Mouse (Mus musculus) hindbrain, embryonic 14.5 days (tissue): ENCODE data around the gene Gm8871. TPM values are rescaled to one million over a fixed set of nuclear protein-coding genes. Genes with fewer than 3 reads are reported as not detected.
"Not testable (repeated sequence)": the region's sequence is repeated elsewhere in the genome, so short reads cannot be mapped to it uniquely, and the experiment has no call there.

Experiments used
- ATAC-seq: fragments of 200-750 bp; cut with Nextera tagmentation; 2 replicates; pipeline ENCODE4 v1.8.0; 2017; ENCODE audit warnings: moderate number of reproducible peaks, mild to moderate bottlenecking, moderate TSS enrichment, moderate library complexity; ENCODE audit not compliant: low FRiP score
- DNase-seq: peaks from one replicate; pipeline ENCODE4 v3.0.0-alpha.2; 2015; ENCODE audit warnings: low spot score
- H3K27ac ChIP-seq: fragments of 300-500 bp; sonication (generic); 2 replicates; pipeline ENCODE4 v1.5.1; 2014; ENCODE audit warnings: mild to moderate bottlenecking, moderate library complexity
- H3K27me3 ChIP-seq: fragments of 300-500 bp; sonication (generic); 2 replicates; pipeline ENCODE4 v1.6.1; 2014; ENCODE audit warnings: mild to moderate bottlenecking, low read length, mixed read lengths; ENCODE audit not compliant: control insufficient read depth, insufficient read depth
- H3K36me3 ChIP-seq: fragments of 300-500 bp; sonication (generic); replicated peaks from 2 replicates; pipeline ENCODE4 v1.6.1; 2014; ENCODE audit not compliant: control insufficient read depth, insufficient read depth
- H3K4me1 ChIP-seq: fragments of 300-500 bp; sonication (generic); replicated peaks from 2 replicates; pipeline ENCODE4 v1.6.1; 2014; ENCODE audit warnings: antibody characterized with exemption, low read length, mixed read lengths; ENCODE audit not compliant: control insufficient read depth, insufficient read depth
- H3K4me2 ChIP-seq: fragments of 300-500 bp; sonication (generic); replicated peaks from 2 replicates; pipeline ENCODE4 v1.6.1; 2014; ENCODE audit warnings: mild to moderate bottlenecking, moderate library complexity
- H3K4me3 ChIP-seq: fragments of 300-500 bp; sonication (generic); replicated peaks from 2 replicates; pipeline ENCODE4 v1.5.1; 2014; ENCODE audit warnings: mild to moderate bottlenecking, low read length
- H3K9ac ChIP-seq: fragments of 300-500 bp; sonication (generic); 2 replicates; pipeline ENCODE4 v1.6.1; 2014
- H3K9me3 ChIP-seq: fragments of 300-500 bp; sonication (generic); 2 replicates; pipeline ENCODE4 v1.6.1; 2016; ENCODE audit warnings: low read length; ENCODE audit not compliant: control insufficient read depth
- WGBS: fragments of 180-500 bp; shearing (Covaris S2); extraction: QIAGEN DNeasy Blood & Tissue Kit; methylation state at CpG from one replicate; pipeline ENCODE4 v1.1.7; 2014; 5-methylcytosine and 5-hydroxymethylcytosine counted together
- polyA plus RNA-seq: library from polyadenylated mRNA; unstranded; fragments of >200 nt; fragmentation: Nextera tagmentation; extraction: Ambion mirVana; gene quantifications from 2 replicates; pipeline ENCODE4 v1.2.1, GENCODE M21; 2014

Gene Gm8871
- polyA plus RNA-seq: not detected in 2 replicates

DNA sequence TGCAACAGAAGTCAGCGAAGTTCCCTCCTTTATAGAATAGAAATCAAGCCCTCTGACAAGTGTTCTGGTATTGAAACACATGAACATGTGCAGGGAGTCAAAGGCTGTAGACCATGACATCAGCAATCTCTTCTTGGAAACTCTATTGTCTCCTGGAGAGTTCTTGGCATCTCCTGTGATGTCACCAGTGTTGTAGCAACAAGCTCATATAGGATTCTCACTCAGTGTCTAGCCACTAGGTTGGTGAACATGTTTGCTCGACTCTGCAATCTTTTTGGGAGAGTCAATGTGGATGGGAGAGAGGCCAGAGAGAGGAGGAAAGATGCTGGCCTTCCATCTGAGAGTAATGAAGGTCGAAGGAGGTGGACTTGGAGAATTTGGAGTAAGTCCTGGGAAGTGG, at the start of gene Gm8871, which contains the start of gene Gm8857:
TSS of gene Gm8871 (plus strand) at position 301 of the 400 bp plus-strand sequence.
TSS of gene Gm8857 (plus strand) at position 303 of the 400 bp plus-strand sequence.
- not testable (repeated sequence) for H3K4me3 ChIP-seq, H3K36me3 ChIP-seq, H3K4me1 ChIP-seq, DNase-seq, H3K9me3 ChIP-seq, H3K27me3 ChIP-seq, H3K4me2 ChIP-seq, ATAC-seq, H3K27ac ChIP-seq, H3K9ac ChIP-seq
- WGBS: 80% methylated on average over 2 of the region's 3 CpGs

- ATAC-seq, H3K4me1 ChIP-seq, H3K4me3 ChIP-seq, H3K27ac ChIP-seq, H3K27me3 ChIP-seq, H3K9ac ChIP-seq, H3K4me2 ChIP-seq, H3K9me3 ChIP-seq, DNase-seq, H3K36me3 ChIP-seq: not testable (repeated sequence)
- 82% methylated on average over 2 of the region's 2 CpGs for WGBS
Measured at GRCm38 (mm10) chr5:10953512-10953911, 5.9 kb downstream of the Gm8871 start.

DNA sequence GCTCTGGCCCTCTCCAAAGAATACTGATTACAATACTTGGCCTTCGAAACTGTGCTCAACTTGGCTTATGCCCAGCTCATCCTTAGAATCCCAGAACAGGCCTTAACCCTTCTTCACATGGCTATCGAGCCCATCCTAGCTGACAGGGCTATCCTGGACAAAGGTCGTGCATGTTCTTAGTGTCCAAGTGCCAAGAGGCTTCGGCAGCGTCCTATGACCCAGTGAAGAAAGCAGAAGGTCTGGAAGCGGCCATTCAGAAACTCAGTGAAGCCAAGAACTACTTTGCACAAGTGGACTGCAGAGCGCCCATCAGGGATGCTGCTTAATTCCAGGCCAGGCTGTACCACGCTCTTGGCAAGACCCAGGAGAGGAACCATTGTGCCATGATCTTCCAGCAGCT, 10.5 kb downstream of the Gm8871 start:
- WGBS: 77% methylated on average over 4 of the region's 8 CpGs
- not testable (repeated sequence) for ATAC-seq

More for the DNA sequence above, 10.5 kb downstream of the Gm8871 start:
- not testable (repeated sequence) for H3K36me3 ChIP-seq, H3K9ac ChIP-seq, DNase-seq, H3K27ac ChIP-seq, H3K4me1 ChIP-seq, H3K27me3 ChIP-seq, H3K4me3 ChIP-seq, H3K9me3 ChIP-seq, H3K4me2 ChIP-seq

Other genes with a start within 250 kb of the Gm8871 start
- not detected in 2 replicates for gene Gm8857, start within 50 bp of the Gm8871 start, polyA plus RNA-seq
- gene Gm8879, start 179.8 kb downstream of the Gm8871 start, polyA plus RNA-seq: not detected in 2 replicates
- gene Gm5861, start 235.3 kb downstream of the Gm8871 start, polyA plus RNA-seq: not detected in 2 replicates